Mouse (Mus musculus): ENCODE data around the gene Cish.

Cish gene

GRCm38 (mm10) chr9:107296016-107296040 lies at the start of gene Cish:
TSS of gene Cish (plus strand) at chr9:107296026.
- no peak for DNase-seq (ENCODE audit: low spot score)

- DNase-seq (ENCODE audit: low spot score) = no peak
These were observed 49.7 kb upstream of the Cish start for GRCm38 (mm10) chr9:107246170-107246569.

GRCm38 (mm10) chr9:107249154-107249553 lies 46.7 kb upstream of the Cish start:
- DNase-seq (ENCODE audit: low spot score) = no peak

GRCm38 (mm10) chr9:107250416-107251337 lies 45.1 kb upstream of the Cish start:
- no peak for DNase-seq (ENCODE audit: low spot score)

GRCm38 (mm10) chr9:107252164-107252563 lies 43.7 kb upstream of the Cish start:
- peak; percentile 53 for DNase-seq (ENCODE audit: low spot score)

GRCm38 (mm10) chr9:107254476-107254875 lies 41.4 kb upstream of the Cish start:
- peak; percentile 82 for DNase-seq (ENCODE audit: low spot score)

GRCm38 (mm10) chr9:107254925-107255324 lies 40.9 kb upstream of the Cish start:
- no peak for DNase-seq (ENCODE audit: low spot score)

GRCm38 (mm10) chr9:107255596-107255995 lies 40.2 kb upstream of the Cish start:
- no peak for DNase-seq (ENCODE audit: low spot score)

GRCm38 (mm10) chr9:107259571-107259970 lies 36.3 kb upstream of the Cish start:
- peak; percentile 76 for DNase-seq (ENCODE audit: low spot score)

GRCm38 (mm10) chr9:107260429-107260828 lies 35.4 kb upstream of the Cish start:
- DNase-seq (ENCODE audit: low spot score) = no peak

GRCm38 (mm10) chr9:107260836-107261235 lies 35.0 kb upstream of the Cish start:
- DNase-seq (ENCODE audit: low spot score) = no peak

- no peak for DNase-seq (ENCODE audit: low spot score)
These were observed 34.0 kb upstream of the Cish start for GRCm38 (mm10) chr9:107261792-107262191.

GRCm38 (mm10) chr9:107262375-107262774 lies 33.5 kb upstream of the Cish start:
- DNase-seq (ENCODE audit: low spot score) = no peak

- DNase-seq (ENCODE audit: low spot score) = no peak
These were observed 31.9 kb upstream of the Cish start for GRCm38 (mm10) chr9:107263912-107264311.

GRCm38 (mm10) chr9:107264731-107265130 lies 31.1 kb upstream of the Cish start:
- no peak for DNase-seq (ENCODE audit: low spot score)

- no peak for DNase-seq (ENCODE audit: low spot score)
These were observed 28.8 kb upstream of the Cish start for GRCm38 (mm10) chr9:107267028-107267427.

GRCm38 (mm10) chr9:107267721-107268402 lies 28.0 kb upstream of the Cish start:
- DNase-seq (ENCODE audit: low spot score) = no peak

- no peak for DNase-seq (ENCODE audit: low spot score)
These were observed 26.1 kb upstream of the Cish start for GRCm38 (mm10) chr9:107269772-107270171.

- no peak for DNase-seq (ENCODE audit: low spot score)
These were observed 24.5 kb upstream of the Cish start for GRCm38 (mm10) chr9:107271177-107271938.

GRCm38 (mm10) chr9:107272284-107272683 lies 23.5 kb upstream of the Cish start:
- no peak for DNase-seq (ENCODE audit: low spot score)

GRCm38 (mm10) chr9:107273184-107273583 lies 22.6 kb upstream of the Cish start:
- DNase-seq (ENCODE audit: low spot score) = no peak

GRCm38 (mm10) chr9:107274751-107275150 lies 21.1 kb upstream of the Cish start:
- DNase-seq (ENCODE audit: low spot score) = no peak

- no peak for DNase-seq (ENCODE audit: low spot score)
These were observed 20.1 kb upstream of the Cish start for GRCm38 (mm10) chr9:107275710-107276109.

All from layer of hippocampus, adult 11-12 months (tissue).